Mouse (Mus musculus) liver, postnatal 0 days (tissue): ENCODE measurements around the gene Mapt.

Experiments used
- CTCF ChIP-seq: sonication (generic); IDR thresholded peaks from 2 replicates; pipeline ENCODE4 v1.5.1; 2016; ENCODE audit warnings: antibody characterized with exemption, low read depth
- EP300 ChIP-seq: IDR thresholded peaks from 2 replicates; pipeline ENCODE4 v1.6.1; 2016; ENCODE audit warnings: antibody characterized with exemption, low read depth, mild to moderate bottlenecking

GRCm38 (mm10) chr11:104310226-104310887, 79.2 kb downstream of the Mapt start:
- TF ChIP-seq CTCF: no peak
- no peak for TF ChIP-seq EP300
